Mouse (Mus musculus): Measurements from ENCODE around the gene Wipi2. TPM values are rescaled to one million over a fixed set of nuclear protein-coding genes. Genes with fewer than 3 reads are reported as not detected.

The Wipi2 gene
- polyA plus RNA-seq, 1 experiment from 2014 or later, result 43.9 TPM

- Histone ChIP-seq H3K4me1 (ENCODE audit: control insufficient read depth, insufficient read depth, low read length) (no peaks in the 10 kb centered on the region), H3K4me3 (ENCODE audit: low read depth, low read length) (no peak overlapping the region), H3K9me3 (replicated peaks; ENCODE audit: control insufficient read depth, low read length, poor library complexity, severe bottlenecking) (no peaks in the 10 kb centered on the region), H3K27ac (ENCODE audit: low read length) (no peak overlapping the region), H3K27me3 (ENCODE audit: control insufficient read depth, insufficient read depth, low read depth, low read length) (no peaks in the 10 kb centered on the region), H3K4me2 (ENCODE audit: low read length) (no peak overlapping the region), H3K9ac (ENCODE audit: low read depth, low read length) (no peak overlapping the region), H3K36me3 (ENCODE audit: control insufficient read depth, insufficient read depth, low read length) (no peaks in the 10 kb centered on the region)
- no peak for ATAC-seq
- 68% methylated on average over 1 of the region's 1 CpGs for WGBS
Observed at GRCm38 (mm10) chr5:142622134-142622533, 5.4 kb upstream of the Wipi2 start.

GRCm38 (mm10) chr5:142623080-142623479, 4.4 kb upstream of the Wipi2 start:
- H3K9me3 ChIP-seq (replicated peaks; ENCODE audit: control insufficient read depth, low read length, poor library complexity, severe bottlenecking), result no peaks in the 10 kb centered on the region
- H3K27me3 ChIP-seq (ENCODE audit: control insufficient read depth, insufficient read depth, low read depth, low read length), result no peaks in the 10 kb centered on the region
- H3K27ac ChIP-seq (ENCODE audit: low read length), result no peak overlapping the region
- no peaks in the 10 kb centered on the region for H3K36me3 ChIP-seq (ENCODE audit: control insufficient read depth, insufficient read depth, low read length)
- H3K4me3 ChIP-seq (ENCODE audit: low read depth, low read length), result no peak overlapping the region
- peaks cover 2% of the 10 kb centered on the region for H3K4me1 ChIP-seq (ENCODE audit: control insufficient read depth, insufficient read depth, low read length)
- 86% methylated on average over 7 of the region's 7 CpGs for WGBS
- no peak for ATAC-seq
- no peak overlapping the region for H3K4me2 ChIP-seq (ENCODE audit: low read length)
- H3K9ac ChIP-seq (ENCODE audit: low read depth, low read length), result no peak overlapping the region

GRCm38 (mm10) chr5:142628726-142629662, 1.5 kb downstream of the Wipi2 start:
- peak overlapping the region; percentile 99 for H3K4me3 ChIP-seq (ENCODE audit: low read depth, low read length)
- H3K4me1 ChIP-seq (ENCODE audit: control insufficient read depth, insufficient read depth, low read length), result peaks cover 18% of the 10 kb centered on the region
- H3K27ac ChIP-seq (ENCODE audit: low read length), result peak overlapping the region; percentile 74
- no peaks in the 10 kb centered on the region for H3K27me3 ChIP-seq (ENCODE audit: control insufficient read depth, insufficient read depth, low read depth, low read length)
- 1% methylated on average over 63 of the region's 69 CpGs for WGBS
- peak; percentile 96 for ATAC-seq
- H3K9me3 ChIP-seq (replicated peaks; ENCODE audit: control insufficient read depth, low read length, poor library complexity, severe bottlenecking), result no peaks in the 10 kb centered on the region
- H3K9ac ChIP-seq (ENCODE audit: low read depth, low read length), result peak overlapping the region; percentile 95
- peak overlapping the region; percentile 94 for H3K4me2 ChIP-seq (ENCODE audit: low read length)
- peaks cover 7% of the 10 kb centered on the region; the same call in 1 of the 2 replicates for H3K36me3 ChIP-seq (ENCODE audit: control insufficient read depth, insufficient read depth, low read length)

GRCm38 (mm10) chr5:142629663-142630025, 2.1 kb downstream of the Wipi2 start:
- under 1% methylated on average over 34 of the region's 41 CpGs for WGBS
- Histone ChIP-seq H3K36me3 (ENCODE audit: control insufficient read depth, insufficient read depth, low read length) (peaks cover 7% of the 10 kb centered on the region; the same call in 1 of the 2 replicates), H3K4me1 (ENCODE audit: control insufficient read depth, insufficient read depth, low read length) (peaks cover 18% of the 10 kb centered on the region), H3K4me2 (ENCODE audit: low read length) (peak overlapping the region; percentile 94), H3K27me3 (ENCODE audit: control insufficient read depth, insufficient read depth, low read depth, low read length) (no peaks in the 10 kb centered on the region), H3K9me3 (replicated peaks; ENCODE audit: control insufficient read depth, low read length, poor library complexity, severe bottlenecking) (no peaks in the 10 kb centered on the region), H3K9ac (ENCODE audit: low read depth, low read length) (peak overlapping the region; percentile 95), H3K27ac (ENCODE audit: low read length) (peak overlapping the region; percentile 70), H3K4me3 (ENCODE audit: low read depth, low read length) (peak overlapping the region; percentile 99)
- peak; percentile 76 for ATAC-seq

GRCm38 (mm10) chr5:142630224-142630623, 2.7 kb downstream of the Wipi2 start:
- no peak for ATAC-seq
- H3K4me1 ChIP-seq (ENCODE audit: control insufficient read depth, insufficient read depth, low read length), result peaks cover 18% of the 10 kb centered on the region
- H3K4me2 ChIP-seq (ENCODE audit: low read length), result peak overlapping the region; percentile 94
- no peaks in the 10 kb centered on the region for H3K9me3 ChIP-seq (replicated peaks; ENCODE audit: control insufficient read depth, low read length, poor library complexity, severe bottlenecking)
- H3K36me3 ChIP-seq (ENCODE audit: control insufficient read depth, insufficient read depth, low read length), result peaks cover 7% of the 10 kb centered on the region; the same call in 1 of the 2 replicates
- H3K27me3 ChIP-seq (ENCODE audit: control insufficient read depth, insufficient read depth, low read depth, low read length), result no peaks in the 10 kb centered on the region
- peak overlapping the region; percentile 99 for H3K4me3 ChIP-seq (ENCODE audit: low read depth, low read length)
- no peak overlapping the region for H3K27ac ChIP-seq (ENCODE audit: low read length)
- H3K9ac ChIP-seq (ENCODE audit: low read depth, low read length), result peak overlapping the region; percentile 95
- 9% methylated on average over 6 of the region's 6 CpGs for WGBS

GRCm38 (mm10) chr5:142637823-142638222, 10.3 kb downstream of the Wipi2 start:
- no peak overlapping the region for H3K9ac ChIP-seq (ENCODE audit: low read depth, low read length)
- no peak overlapping the region for H3K4me2 ChIP-seq (ENCODE audit: low read length)
- peaks cover 20% of the 10 kb centered on the region for H3K36me3 ChIP-seq (ENCODE audit: control insufficient read depth, insufficient read depth, low read length)
- no peak overlapping the region for H3K4me3 ChIP-seq (ENCODE audit: low read depth, low read length)
- 95% methylated on average over 5 of the region's 5 CpGs for WGBS
- no peaks in the 10 kb centered on the region for H3K27me3 ChIP-seq (ENCODE audit: control insufficient read depth, insufficient read depth, low read depth, low read length)
- no peak for ATAC-seq
- H3K9me3 ChIP-seq (replicated peaks; ENCODE audit: control insufficient read depth, low read length, poor library complexity, severe bottlenecking), result no peaks in the 10 kb centered on the region
- H3K27ac ChIP-seq (ENCODE audit: low read length), result no peak overlapping the region
- no peaks in the 10 kb centered on the region for H3K4me1 ChIP-seq (ENCODE audit: control insufficient read depth, insufficient read depth, low read length)

GRCm38 (mm10) chr5:142640088-142640487, 12.6 kb downstream of the Wipi2 start:
- Histone ChIP-seq H3K9me3 (replicated peaks; ENCODE audit: control insufficient read depth, low read length, poor library complexity, severe bottlenecking) (0 out of 2 replicates have a peak, but pooled peaks cover under 1% of the 10 kb centered on the region), H3K4me1 (ENCODE audit: control insufficient read depth, insufficient read depth, low read length) (no peaks in the 10 kb centered on the region), H3K4me2 (ENCODE audit: low read length) (no peak overlapping the region), H3K36me3 (ENCODE audit: control insufficient read depth, insufficient read depth, low read length) (peaks cover 20% of the 10 kb centered on the region), H3K27ac (ENCODE audit: low read length) (no peak overlapping the region), H3K27me3 (ENCODE audit: control insufficient read depth, insufficient read depth, low read depth, low read length) (no peaks in the 10 kb centered on the region), H3K4me3 (ENCODE audit: low read depth, low read length) (no peak overlapping the region), H3K9ac (ENCODE audit: low read depth, low read length) (no peak overlapping the region)
- 82% methylated on average over 5 of the region's 5 CpGs for whole genome bisulfite sequencing
- ATAC-seq, result no peak

GRCm38 (mm10) chr5:142641331-142642051, 14.0 kb downstream of the Wipi2 start:
- WGBS, result 77% methylated on average over 6 of the region's 6 CpGs
- no peak overlapping the region for H3K4me3 ChIP-seq (ENCODE audit: low read depth, low read length)
- H3K4me2 ChIP-seq (ENCODE audit: low read length), result no peak overlapping the region
- H3K36me3 ChIP-seq (ENCODE audit: control insufficient read depth, insufficient read depth, low read length), result peaks cover 21% of the 10 kb centered on the region
- H3K9ac ChIP-seq (ENCODE audit: low read depth, low read length), result no peak overlapping the region
- H3K27ac ChIP-seq (ENCODE audit: low read length), result no peak overlapping the region
- no peak for ATAC-seq
- 0 out of 2 replicates have a peak, but pooled peaks cover 2% of the 10 kb centered on the region for H3K9me3 ChIP-seq (replicated peaks; ENCODE audit: control insufficient read depth, low read length, poor library complexity, severe bottlenecking)
- no peaks in the 10 kb centered on the region for H3K4me1 ChIP-seq (ENCODE audit: control insufficient read depth, insufficient read depth, low read length)
- no peaks in the 10 kb centered on the region for H3K27me3 ChIP-seq (ENCODE audit: control insufficient read depth, insufficient read depth, low read depth, low read length)

Measured in midbrain, embryonic 16.5 days (tissue).